Mouse (Mus musculus) embryonic facial prominence, embryonic 12.5 days (tissue): Measurements from ENCODE around the gene Marc2. TPM values are rescaled to one million over a fixed set of nuclear protein-coding genes. Genes with fewer than 3 reads are reported as not detected.

Experiments
- ATAC-seq: fragments of 200-750 bp; cut with Nextera tagmentation; 2 replicates; pipeline ENCODE4 v1.8.0; 2017; ENCODE audit not compliant: insufficient number of reproducible peaks, insufficient read depth, low FRiP score, low TSS enrichment
- H3K27ac ChIP-seq: fragments of 300-500 bp; sonication (generic); 2 replicates; pipeline ENCODE4 v1.5.1; 2016; ENCODE audit warnings: mild to moderate bottlenecking
- H3K27me3 ChIP-seq: fragments of 300-500 bp; sonication (generic); 2 replicates; pipeline ENCODE4 v1.6.1; 2016; ENCODE audit warnings: mild to moderate bottlenecking, moderate library complexity
- H3K36me3 ChIP-seq: fragments of 300-500 bp; sonication (generic); 2 replicates; pipeline ENCODE4 v1.6.1; 2016; ENCODE audit warnings: mild to moderate bottlenecking
- H3K4me1 ChIP-seq: fragments of 300-500 bp; sonication (generic); 2 replicates; pipeline ENCODE4 v1.6.1; 2016
- H3K4me2 ChIP-seq: fragments of 300-500 bp; sonication (generic); replicated peaks from 2 replicates; pipeline ENCODE4 v1.6.1; 2016; ENCODE audit warnings: mild to moderate bottlenecking, moderate library complexity
- H3K4me3 ChIP-seq: fragments of 300-500 bp; sonication (generic); 2 replicates; pipeline ENCODE4 v1.5.1; 2016; ENCODE audit warnings: mild to moderate bottlenecking
- H3K9ac ChIP-seq: fragments of 300-500 bp; sonication (generic); 2 replicates; pipeline ENCODE4 v1.6.1; 2016; ENCODE audit warnings: mild to moderate bottlenecking, moderate library complexity
- H3K9me3 ChIP-seq: fragments of 300-500 bp; sonication (generic); 2 replicates; pipeline ENCODE4 v1.6.1; 2016; ENCODE audit warnings: mild to moderate bottlenecking, moderate library complexity
- WGBS: fragments of 180-500 bp; shearing (Covaris S2); methylation state at CpG from one replicate; pipeline ENCODE4 v1.1.7; 2016; 5-methylcytosine and 5-hydroxymethylcytosine counted together
- polyA plus RNA-seq: library from polyadenylated mRNA; unstranded; fragments of >200 nt; fragmentation: Nextera tagmentation; extraction: Ambion mirVana; gene quantifications from 2 replicates; pipeline ENCODE4 v1.2.1, GENCODE M21; 2016

Gene Marc2
- polyA plus RNA-seq, 1 experiment from 2014 or later, result 144 TPM

- Histone ChIP-seq H3K4me2 (no peak overlapping the region), H3K27me3 (no peaks in the 10 kb centered on the region), H3K27ac (peak overlapping the region; percentile 64; the same call in 1 of the 2 replicates), H3K4me3 (no peak overlapping the region), H3K9me3 (no peaks in the 10 kb centered on the region), H3K9ac (no peak overlapping the region), H3K4me1 (peaks cover 21% of the 10 kb centered on the region; the same call in 1 of the 2 replicates), H3K36me3 (no peaks in the 10 kb centered on the region)
- WGBS, result 54% methylated on average over 1 of the region's 1 CpGs
- ATAC-seq, result peak; percentile 76; the same call in 1 of the 2 replicates
Observed at GRCm38 (mm10) chr1:184871506-184871905, 25.3 kb upstream of the Marc2 start.

- Histone ChIP-seq H3K9me3 (no peaks in the 10 kb centered on the region), H3K27me3 (no peaks in the 10 kb centered on the region), H3K9ac (no peak overlapping the region), H3K4me1 (peaks cover 22% of the 10 kb centered on the region; the same call in 1 of the 2 replicates), H3K27ac (no peak overlapping the region), H3K36me3 (no peaks in the 10 kb centered on the region), H3K4me3 (no peak overlapping the region), H3K4me2 (no peak overlapping the region)
- WGBS, result 73% methylated on average over 11 of the region's 11 CpGs
- ATAC-seq, result no peak
Observed at GRCm38 (mm10) chr1:184870646-184871385, 24.6 kb upstream of the Marc2 start.

- H3K27ac ChIP-seq, result no peak overlapping the region
- no peaks in the 10 kb centered on the region for H3K27me3 ChIP-seq
Observed at GRCm38 (mm10) chr1:184869939-184870565, 23.8 kb upstream of the Marc2 start.

GRCm38 (mm10) chr1:184867640-184868120 is 21.4 kb upstream of the Marc2 start:
- ATAC-seq, result no peak
- no peaks in the 10 kb centered on the region for H3K27me3 ChIP-seq
- 80% methylated on average over 3 of the region's 3 CpGs for WGBS
- H3K4me3 ChIP-seq, result no peak overlapping the region
- H3K9ac ChIP-seq, result no peak overlapping the region
- no peak overlapping the region for H3K4me2 ChIP-seq
- no peaks in the 10 kb centered on the region for H3K36me3 ChIP-seq
- peaks cover 27% of the 10 kb centered on the region for H3K4me1 ChIP-seq
- H3K9me3 ChIP-seq, result no peaks in the 10 kb centered on the region
- H3K27ac ChIP-seq, result no peak overlapping the region

More at GRCm38 (mm10) chr1:184869939-184870565, 23.8 kb upstream of the Marc2 start:
- peaks cover 22% of the 10 kb centered on the region; the same call in 1 of the 2 replicates for H3K4me1 ChIP-seq
- no peaks in the 10 kb centered on the region for H3K36me3 ChIP-seq
- H3K4me3 ChIP-seq, result no peak overlapping the region
- ATAC-seq, result no peak
- 75% methylated on average over 4 of the region's 4 CpGs for WGBS
- no peak overlapping the region for H3K9ac ChIP-seq
- H3K9me3 ChIP-seq, result no peaks in the 10 kb centered on the region
- no peak overlapping the region for H3K4me2 ChIP-seq

- no peak overlapping the region for H3K4me3 ChIP-seq
- no peaks in the 10 kb centered on the region for H3K27me3 ChIP-seq
- WGBS, result 22% methylated on average over 7 of the region's 7 CpGs
- H3K4me2 ChIP-seq, result no peak overlapping the region
- no peak for ATAC-seq
- H3K9ac ChIP-seq, result no peak overlapping the region
- H3K36me3 ChIP-seq, result no peaks in the 10 kb centered on the region
- H3K9me3 ChIP-seq, result no peaks in the 10 kb centered on the region
- no peak overlapping the region for H3K27ac ChIP-seq
- peaks cover 16% of the 10 kb centered on the region for H3K4me1 ChIP-seq
Observed at GRCm38 (mm10) chr1:184864381-184864801, 18.1 kb upstream of the Marc2 start.

- 88% methylated on average over 6 of the region's 6 CpGs for WGBS
- no peaks in the 10 kb centered on the region for H3K27me3 ChIP-seq
- no peak overlapping the region for H3K9ac ChIP-seq
- no peak overlapping the region for H3K4me2 ChIP-seq
- ATAC-seq, result no peak
- H3K9me3 ChIP-seq, result no peaks in the 10 kb centered on the region
- H3K27ac ChIP-seq, result no peak overlapping the region
- peaks cover 14% of the 10 kb centered on the region for H3K4me1 ChIP-seq
- no peaks in the 10 kb centered on the region for H3K36me3 ChIP-seq
- no peak overlapping the region for H3K4me3 ChIP-seq
Observed at GRCm38 (mm10) chr1:184862636-184863035, 16.4 kb upstream of the Marc2 start.

- Histone ChIP-seq H3K4me2 (no peak overlapping the region), H3K27ac (no peak overlapping the region), H3K4me3 (no peak overlapping the region)
Observed at GRCm38 (mm10) chr1:184861551-184861950, 15.3 kb upstream of the Marc2 start.

GRCm38 (mm10) chr1:184860276-184860675 is 14.0 kb upstream of the Marc2 start:
- H3K27ac ChIP-seq, result no peak overlapping the region
- no peak for ATAC-seq
- H3K36me3 ChIP-seq, result no peaks in the 10 kb centered on the region
- no peaks in the 10 kb centered on the region for H3K9me3 ChIP-seq
- no peak overlapping the region for H3K9ac ChIP-seq
- 37% methylated on average over 3 of the region's 3 CpGs for WGBS
- peaks cover 5% of the 10 kb centered on the region; the same call in 1 of the 2 replicates for H3K4me1 ChIP-seq
- no peak overlapping the region for H3K4me3 ChIP-seq
- no peaks in the 10 kb centered on the region for H3K27me3 ChIP-seq
- H3K4me2 ChIP-seq, result no peak overlapping the region

More at GRCm38 (mm10) chr1:184861551-184861950, 15.3 kb upstream of the Marc2 start:
- 82% methylated on average over 2 of the region's 2 CpGs for WGBS
- ATAC-seq, result no peak
- H3K4me1 ChIP-seq, result peaks cover 7% of the 10 kb centered on the region; the same call in 1 of the 2 replicates
- H3K27me3 ChIP-seq, result no peaks in the 10 kb centered on the region
- no peaks in the 10 kb centered on the region for H3K36me3 ChIP-seq
- no peaks in the 10 kb centered on the region for H3K9me3 ChIP-seq
- no peak overlapping the region for H3K9ac ChIP-seq

- WGBS, result 89% methylated on average over 1 of the region's 1 CpGs
- ATAC-seq, result no peak
- Histone ChIP-seq H3K4me1 (no peaks in the 10 kb centered on the region), H3K36me3 (no peaks in the 10 kb centered on the region), H3K27ac (no peak overlapping the region), H3K27me3 (no peaks in the 10 kb centered on the region), H3K9me3 (no peaks in the 10 kb centered on the region), H3K4me2 (no peak overlapping the region), H3K9ac (no peak overlapping the region), H3K4me3 (no peak overlapping the region)
Observed at GRCm38 (mm10) chr1:184858253-184858652, 12.0 kb upstream of the Marc2 start.

- whole genome bisulfite sequencing, result 87% methylated on average over 9 of the region's 9 CpGs
- Histone ChIP-seq H3K27me3 (no peaks in the 10 kb centered on the region), H3K9me3 (no peaks in the 10 kb centered on the region), H3K4me3 (no peak overlapping the region), H3K9ac (no peak overlapping the region), H3K4me2 (no peak overlapping the region), H3K4me1 (no peaks in the 10 kb centered on the region), H3K36me3 (no peaks in the 10 kb centered on the region), H3K27ac (no peak overlapping the region)
- ATAC-seq, result no peak
Observed at GRCm38 (mm10) chr1:184857216-184857615, 11.0 kb upstream of the Marc2 start.

- H3K27ac ChIP-seq, result no peak overlapping the region
- H3K4me1 ChIP-seq, result peaks cover 6% of the 10 kb centered on the region; the same call in 1 of the 2 replicates
- WGBS, result 50% methylated on average over 3 of the region's 3 CpGs
- H3K36me3 ChIP-seq, result no peaks in the 10 kb centered on the region
- peaks cover 10% of the 10 kb centered on the region; the same call in 1 of the 2 replicates for H3K27me3 ChIP-seq
- H3K4me2 ChIP-seq, result no peak overlapping the region
- no peaks in the 10 kb centered on the region for H3K9me3 ChIP-seq
- no peak overlapping the region for H3K4me3 ChIP-seq
- ATAC-seq, result no peak
- no peak overlapping the region for H3K9ac ChIP-seq
Observed at GRCm38 (mm10) chr1:184853922-184854321, 7.7 kb upstream of the Marc2 start.
